Mouse (Mus musculus): Measurements from ENCODE around the gene 2010300C02Rik.

DNA sequence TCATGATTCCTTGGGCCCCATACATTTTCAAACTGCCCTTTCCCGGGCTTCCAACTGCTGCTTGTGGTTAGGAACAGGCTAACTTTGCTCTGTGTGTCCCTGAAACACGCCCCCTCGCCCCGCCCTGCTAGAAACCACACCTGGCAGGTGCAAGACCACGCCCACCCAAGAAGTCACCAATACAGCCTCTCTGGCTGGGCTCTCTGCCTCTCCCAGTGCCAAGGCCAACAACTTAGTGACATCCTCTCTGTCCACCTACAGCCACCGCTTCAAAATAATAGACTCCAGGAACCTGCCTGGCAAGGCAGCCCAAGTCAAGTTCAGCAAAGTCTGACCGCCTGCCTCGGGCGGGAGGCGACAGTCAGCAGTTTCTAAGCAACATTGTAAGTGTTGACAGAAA lies 53.3 kb downstream of the 2010300C02Rik start:
- no peak for TF ChIP-seq GATA1 (IDR thresholded peaks at IDR 0.05; ENCODE audit: borderline replicate concordance, low read length)
- TF ChIP-seq FLI1 (IDR thresholded peaks at IDR 0.05; ENCODE audit: low read length), result no peak
